Mouse (Mus musculus) liver, embryonic 14.5 days (tissue): ENCODE measurements at regions not wholly inside any gene's neighbourhood (a gene's known extent, or its start where the extent isn't known, plus 50 kb on each side); places are given as distances from the start of the nearest gene placed in this dataset.

Source experiments
- ATAC-seq: fragments of 200-750 bp; cut with Nextera tagmentation; 2 replicates; pipeline ENCODE4 v1.8.0; 2017; ENCODE audit warnings: moderate number of reproducible peaks, mild to moderate bottlenecking, moderate library complexity; ENCODE audit not compliant: insufficient read depth
- DNase-seq, 3 experiments: peaks; one replicate each; pipeline ENCODE4 v3.0.0-alpha.2; 2012 to 2013; ENCODE audit warnings: low read depth in 3 of 3, low spot score in 3 of 3
- H3K27ac ChIP-seq: fragments of 300-500 bp; sonication (generic); 2 replicates; pipeline ENCODE4 v1.5.1; 2014; ENCODE audit warnings: moderate library complexity, mild to moderate bottlenecking, control low read depth, inconsistent platforms
- H3K27me3 ChIP-seq: fragments of 300-500 bp; sonication (generic); 2 replicates; pipeline ENCODE4 v1.6.1; 2014; ENCODE audit warnings: mild to moderate bottlenecking, low read length, moderate library complexity; ENCODE audit not compliant: control insufficient read depth, insufficient read depth
- H3K36me3 ChIP-seq: fragments of 300-500 bp; sonication (generic); replicated peaks from 2 replicates; pipeline ENCODE4 v1.6.1; 2014; ENCODE audit warnings: low read depth; ENCODE audit not compliant: control insufficient read depth, insufficient read depth
- H3K4me1 ChIP-seq, 2 experiments: fragments of 200-500 bp in 1 of 2; fragments of 300-500 bp in 1 of 2; sonication (generic) in 1 of 2; replicated peaks; 2 replicates each; pipeline ENCODE4 v1.6.1; 2012 to 2014; ENCODE audit warnings: antibody characterized with exemption in 1 of 2, inconsistent platforms in 1 of 2, low read length in 1 of 2; ENCODE audit not compliant: control insufficient read depth in 2 of 2, insufficient read depth in 2 of 2
- H3K4me2 ChIP-seq: fragments of 300-500 bp; sonication (generic); 2 replicates; pipeline ENCODE4 v1.6.1; 2014; ENCODE audit warnings: low read depth, mild to moderate bottlenecking, control low read depth, moderate library complexity
- H3K4me3 ChIP-seq, 2 experiments: fragments of 200-500 bp in 1 of 2; fragments of 300-500 bp in 1 of 2; sonication (generic) in 1 of 2; 2 replicates each; pipeline ENCODE4 v1.5.1; 2012 to 2014; ENCODE audit warnings: low read depth in 2 of 2, low read length in 2 of 2, mild to moderate bottlenecking in 2 of 2, control low read depth in 1 of 2, inconsistent platforms in 1 of 2, moderate library complexity in 1 of 2; ENCODE audit not compliant: insufficient read depth in 1 of 2
- H3K9ac ChIP-seq: fragments of 300-500 bp; sonication (generic); replicated peaks from 2 replicates; pipeline ENCODE4 v1.6.1; 2014; ENCODE audit warnings: mild to moderate bottlenecking, control low read depth, moderate library complexity
- H3K9me3 ChIP-seq: fragments of 300-500 bp; sonication (generic); 2 replicates; pipeline ENCODE4 v1.6.1; 2016; ENCODE audit warnings: low read length, mixed read lengths; ENCODE audit not compliant: control insufficient read depth
- CTCF ChIP-seq: IDR thresholded peaks from 2 replicates; pipeline ENCODE4 v1.5.1; 2016; ENCODE audit warnings: antibody characterized with exemption, low read depth, control low read depth
- EP300 ChIP-seq: IDR thresholded peaks from 2 replicates; pipeline ENCODE4 v1.6.1; 2016; ENCODE audit warnings: antibody characterized with exemption, low read depth
- WGBS: fragments of 180-500 bp; shearing (Covaris S2); extraction: QIAGEN DNeasy Blood & Tissue Kit; methylation state at CpG from one replicate; pipeline ENCODE4 v1.1.7; 2014; ENCODE audit not compliant: insufficient replicate concordance; 5-methylcytosine and 5-hydroxymethylcytosine counted together

- no peaks in the 10 kb centered on the region for H3K4me1 ChIP-seq
- TF ChIP-seq CTCF = no peak
- no peak for TF ChIP-seq EP300
- no peak overlapping the region for H3K27ac ChIP-seq
- H3K4me3 ChIP-seq = no peak overlapping the region
- H3K9ac ChIP-seq = no peak overlapping the region
- WGBS = 55% methylated on average over 6 of the region's 6 CpGs
- H3K4me2 ChIP-seq = no peak overlapping the region
- no peaks in the 10 kb centered on the region for H3K9me3 ChIP-seq
- H3K27me3 ChIP-seq = no peaks in the 10 kb centered on the region
- ATAC-seq (no peak), DNase-seq (no peak)
- no peaks in the 10 kb centered on the region for H3K36me3 ChIP-seq
Observed at GRCm38 (mm10) chr17:45266776-45267175, 166.8 kb downstream of the Cdc5l start.

GRCm38 (mm10) chr17:45265587-45265986, 167.9 kb downstream of the Cdc5l start:
- no peak for ATAC-seq
- H3K4me2 ChIP-seq = no peak overlapping the region
- H3K4me3 ChIP-seq = no peak overlapping the region
- H3K27me3 ChIP-seq = no peaks in the 10 kb centered on the region
- no peak overlapping the region for H3K27ac ChIP-seq
- H3K9ac ChIP-seq = no peak overlapping the region
- no peaks in the 10 kb centered on the region for H3K36me3 ChIP-seq
- no peak for DNase-seq
- H3K9me3 ChIP-seq = no peaks in the 10 kb centered on the region
- H3K4me1 ChIP-seq = no peaks in the 10 kb centered on the region
- WGBS = 67% methylated on average over 7 of the region's 7 CpGs
- TF ChIP-seq CTCF (no peak), EP300 (no peak)

- Histone ChIP-seq H3K36me3 (no peaks in the 10 kb centered on the region), H3K4me3 (no peak overlapping the region), H3K4me2 (no peak overlapping the region), H3K9me3 (no peaks in the 10 kb centered on the region), H3K4me1 (no peaks in the 10 kb centered on the region), H3K9ac (no peak overlapping the region), H3K27me3 (no peaks in the 10 kb centered on the region), H3K27ac (no peak overlapping the region)
- TF ChIP-seq CTCF (no peak), EP300 (no peak)
- DNase-seq = no peak
- no peak for ATAC-seq
- 54% methylated on average over 6 of the region's 6 CpGs for WGBS
Observed at GRCm38 (mm10) chr17:45264434-45264833, 169.1 kb downstream of the Cdc5l start.

GRCm38 (mm10) chr17:45260421-45260820, 173.1 kb downstream of the Cdc5l start:
- DNase-seq (no peak), ATAC-seq (no peak)
- H3K9ac ChIP-seq = no peak overlapping the region
- no peak overlapping the region for H3K4me2 ChIP-seq
- no peak overlapping the region for H3K27ac ChIP-seq
- H3K4me1 ChIP-seq = no peaks in the 10 kb centered on the region
- 65% methylated on average over 10 of the region's 10 CpGs for WGBS
- no peak overlapping the region for H3K4me3 ChIP-seq
- no peaks in the 10 kb centered on the region for H3K27me3 ChIP-seq
- no peaks in the 10 kb centered on the region for H3K9me3 ChIP-seq
- TF ChIP-seq CTCF = no peak
- TF ChIP-seq EP300 = no peak
- no peaks in the 10 kb centered on the region for H3K36me3 ChIP-seq

- no peak overlapping the region for H3K27ac ChIP-seq
- H3K9me3 ChIP-seq = no peaks in the 10 kb centered on the region
- no peak overlapping the region for H3K4me3 ChIP-seq
- no peaks in the 10 kb centered on the region for H3K27me3 ChIP-seq
- H3K4me1 ChIP-seq = no peaks in the 10 kb centered on the region
- H3K9ac ChIP-seq = no peak overlapping the region
- no peak for DNase-seq
- 45% methylated on average over 7 of the region's 7 CpGs for WGBS
- no peak for TF ChIP-seq CTCF
- no peak for TF ChIP-seq EP300
- H3K4me2 ChIP-seq = no peak overlapping the region
- no peak for ATAC-seq
- no peaks in the 10 kb centered on the region for H3K36me3 ChIP-seq
Observed at GRCm38 (mm10) chr17:45258007-45258406, 175.5 kb downstream of the Cdc5l start.
